Mouse (Mus musculus) CH12F3 (cell line): ENCODE measurements around the gene Arf6.

Experiments
- in situ Hi-C: fragments of 300-500 bp; cut with MboI; formaldehyde crosslinking; loops from 2 replicates; pipeline ENCODE4 v1.14.3; 2020; ENCODE audit warnings: low sequenced_read_pairs

Arf6 gene

GRCm38 (mm10) chr12:69410767-69411166 is 38.8 kb downstream of the Arf6 start:
- in situ Hi-C loops = no loop called here

GRCm38 (mm10) chr12:69411936-69412335 is 40.0 kb downstream of the Arf6 start:
- in situ Hi-C loops = no loop called here

- in situ Hi-C loops = no loop called here
These were observed 41.4 kb downstream of the Arf6 start for GRCm38 (mm10) chr12:69413303-69413702.

- in situ Hi-C loops = no loop called here
These were observed 43.0 kb downstream of the Arf6 start for GRCm38 (mm10) chr12:69414826-69415572.

GRCm38 (mm10) chr12:69416793-69417192 is 44.8 kb downstream of the Arf6 start:
- in situ Hi-C loops = no loop called here

GRCm38 (mm10) chr12:69417701-69418291 is 45.8 kb downstream of the Arf6 start:
- in situ Hi-C loops = no loop called here

- in situ Hi-C loops = no loop called here
These were observed 46.7 kb downstream of the Arf6 start for GRCm38 (mm10) chr12:69418606-69419005.

GRCm38 (mm10) chr12:69419017-69419605 is 47.2 kb downstream of the Arf6 start:
- in situ Hi-C loops = no loop called here

GRCm38 (mm10) chr12:69419606-69420005 is 47.7 kb downstream of the Arf6 start:
- in situ Hi-C loops = no loop called here

GRCm38 (mm10) chr12:69420716-69421115 is 48.8 kb downstream of the Arf6 start:
- in situ Hi-C loops = no loop called here

- in situ Hi-C loops = no loop called here
These were observed 51.0 kb downstream of the Arf6 start for GRCm38 (mm10) chr12:69422827-69423537.
